Mouse (Mus musculus): ENCODE measurements around the gene Sarnp.

GRCm38 (mm10) chr10:128807018-128807417 lies 10.1 kb upstream of the Sarnp start:
- TF ChIP-seq CTCF (IDR thresholded peaks at IDR 0.05; ENCODE audit: low read depth, low read length), result no peak
- no peak for TF ChIP-seq POLR2A (IDR thresholded peaks at IDR 0.05; ENCODE audit: borderline replicate concordance, low read depth, low read length)

Data from bone marrow macrophage, adult 2 months (primary cell).